Mouse (Mus musculus): ENCODE data around the gene Hypk.

DNA sequence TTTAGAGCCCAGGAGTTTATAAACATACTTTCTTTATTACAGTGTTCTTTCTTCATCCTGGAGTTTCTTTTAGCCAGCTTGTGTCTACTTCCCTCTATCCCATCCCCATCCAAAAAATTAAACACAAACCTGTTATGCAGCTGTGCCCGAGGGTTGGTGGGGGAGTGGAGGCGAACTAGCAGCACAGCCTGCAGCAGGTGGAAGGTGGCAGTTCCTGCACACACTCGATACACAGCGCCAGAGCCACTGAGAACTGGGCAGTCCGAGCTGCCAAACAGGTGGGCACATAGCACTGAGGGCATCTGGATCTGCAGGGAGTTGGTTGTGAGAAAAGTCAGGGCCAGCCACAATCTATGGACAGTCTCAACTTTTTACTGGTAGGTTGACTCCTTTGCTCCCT, 2.4 kb downstream of the Hypk start:
- TF ChIP-seq TCF12 (IDR thresholded peaks at IDR 0.05; ENCODE audit: low read depth, low read length) (no peak), CTCF (IDR thresholded peaks at IDR 0.05 in 2 of 3, conservative IDR thresholded peaks at IDR 0.05 in 1 of 3; ENCODE audit: control insufficient read depth in 1 of 3, insufficient read depth in 1 of 3, low read depth in 2 of 3, low read length in 3 of 3, poor library complexity in 1 of 3, severe bottlenecking in 1 of 3) (no peak), POLR2AphosphoS2 (IDR thresholded peaks at IDR 0.05; ENCODE audit: low read length) (no peak)
